Mouse (Mus musculus): ENCODE data around the gene Rcan1. TPM values are rescaled to one million over a fixed set of nuclear protein-coding genes. Genes with fewer than 3 reads are reported as not detected.
"Not testable (repeated sequence)": the region's sequence is repeated elsewhere in the genome, so short reads cannot be mapped to it uniquely, and the experiment has no call there.

Rcan1 gene
- polyA plus RNA-seq, 1 experiment from 2014 or later, result 14.3 TPM

- WGBS (ENCODE audit: insufficient replicate concordance), result 67% methylated on average over 6 of the region's 6 CpGs
- H3K27ac ChIP-seq, result no peak overlapping the region
Measured at GRCm38 (mm10) chr16:92426708-92427107, 44.0 kb downstream of the Rcan1 start.

GRCm38 (mm10) chr16:92425875-92426274 lies 44.8 kb downstream of the Rcan1 start:
- H3K4me2 ChIP-seq, result no peak overlapping the region
- H3K4me1 ChIP-seq, result peaks cover 19% of the 10 kb centered on the region; the same call in 1 of the 2 replicates
- no peak for ATAC-seq
- H3K36me3 ChIP-seq, result no peaks in the 10 kb centered on the region
- H3K9ac ChIP-seq, result no peak overlapping the region
- no peak overlapping the region for H3K27ac ChIP-seq
- WGBS (ENCODE audit: insufficient replicate concordance), result 79% methylated on average over 11 of the region's 11 CpGs
- H3K27me3 ChIP-seq (replicated peaks), result no peaks in the 10 kb centered on the region
- no peak overlapping the region for H3K4me3 ChIP-seq
- no peaks in the 10 kb centered on the region for H3K9me3 ChIP-seq (replicated peaks)

More at GRCm38 (mm10) chr16:92426708-92427107, 44.0 kb downstream of the Rcan1 start:
- Histone ChIP-seq H3K9ac (no peak overlapping the region), H3K4me1 (peaks cover 19% of the 10 kb centered on the region; the same call in 1 of the 2 replicates), H3K36me3 (peaks cover 7% of the 10 kb centered on the region; the same call in 1 of the 2 replicates), H3K27me3 (replicated peaks) (no peaks in the 10 kb centered on the region), H3K9me3 (replicated peaks) (no peaks in the 10 kb centered on the region), H3K4me2 (no peak overlapping the region), H3K4me3 (no peak overlapping the region)
- ATAC-seq, result no peak

DNA sequence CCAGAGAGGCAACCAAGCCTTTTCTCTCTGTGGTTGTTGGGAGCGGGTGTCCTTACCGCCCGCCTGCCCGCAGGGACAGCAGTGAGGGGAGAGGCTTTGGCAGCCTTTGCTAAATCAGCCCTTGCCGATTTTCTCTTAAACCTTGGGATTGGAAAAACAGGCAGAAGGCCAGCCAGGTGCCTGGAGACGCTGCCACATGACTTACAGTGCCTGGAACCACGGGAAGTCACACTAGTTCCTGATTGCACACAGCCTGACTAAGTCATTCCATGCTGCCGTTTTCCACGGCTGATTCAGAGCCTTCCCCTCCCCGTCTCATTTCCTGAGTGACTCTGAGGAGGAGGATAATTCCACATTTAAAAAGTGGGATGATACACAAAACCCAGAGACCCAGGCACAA lies 47.3 kb downstream of the Rcan1 start:
- Histone ChIP-seq H3K9ac (no peak overlapping the region), H3K36me3 (no peaks in the 10 kb centered on the region), H3K27ac (no peak overlapping the region), H3K27me3 (replicated peaks) (no peaks in the 10 kb centered on the region), H3K4me1 (0 out of 2 replicates have a peak, but pooled peaks cover 5% of the 10 kb centered on the region), H3K4me3 (no peak overlapping the region), H3K4me2 (no peak overlapping the region), H3K9me3 (replicated peaks) (no peaks in the 10 kb centered on the region)
- 50% methylated on average over 10 of the region's 10 CpGs for WGBS (ENCODE audit: insufficient replicate concordance)
- ATAC-seq, result no peak

DNA sequence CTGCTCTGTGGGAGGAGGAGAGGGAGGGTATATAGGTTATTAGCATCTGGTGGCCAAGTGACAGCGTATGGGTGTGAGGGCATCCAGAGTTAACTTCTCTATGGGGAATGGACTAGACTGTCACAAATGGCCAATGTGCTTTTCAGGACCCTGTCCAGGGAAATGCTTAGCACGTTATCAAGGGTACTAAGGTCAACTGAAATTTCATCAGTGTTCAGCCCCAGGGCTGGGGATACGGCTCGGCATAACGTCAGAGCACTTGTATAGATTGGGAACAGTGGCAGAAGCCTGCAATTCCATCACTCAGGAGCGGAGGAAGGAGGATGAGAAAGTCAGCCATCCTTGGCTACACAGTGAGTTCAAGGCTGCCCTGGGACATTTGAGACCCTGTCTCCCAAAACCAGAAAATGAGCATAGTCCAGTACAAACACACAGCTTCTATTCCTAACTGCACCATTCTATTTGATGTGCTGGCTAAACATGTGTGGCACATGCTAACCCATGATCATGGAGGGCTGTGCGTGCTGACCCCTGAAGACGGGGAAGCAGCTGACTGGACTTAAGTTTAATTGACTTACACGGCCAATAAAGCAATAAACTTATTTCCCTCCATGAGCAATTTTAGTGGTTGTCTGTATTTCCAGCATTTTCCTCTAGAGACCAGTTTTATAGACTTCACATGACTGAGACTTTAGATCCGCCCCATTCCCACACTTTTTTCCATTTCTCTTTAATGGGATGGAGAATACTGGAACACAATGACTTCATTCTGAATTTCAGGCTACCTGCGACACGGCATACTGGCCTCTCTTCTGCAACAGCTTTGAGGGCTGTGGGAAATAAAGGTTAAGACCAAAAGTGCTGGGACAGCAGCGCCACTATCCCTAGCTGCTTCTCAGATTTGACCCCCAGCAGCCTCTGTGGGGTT lies 48.0 kb downstream of the Rcan1 start:
- WGBS (ENCODE audit: insufficient replicate concordance), result 79% methylated on average over 13 of the region's 13 CpGs
- Histone ChIP-seq H3K9ac (no peak overlapping the region), H3K4me1 (no peaks in the 10 kb centered on the region), H3K9me3 (replicated peaks) (no peaks in the 10 kb centered on the region), H3K27me3 (replicated peaks) (no peaks in the 10 kb centered on the region), H3K27ac (no peak overlapping the region), H3K4me3 (no peak overlapping the region), H3K4me2 (no peak overlapping the region), H3K36me3 (peaks cover 2% of the 10 kb centered on the region; the same call in 1 of the 2 replicates)
- ATAC-seq, result no peak

- Histone ChIP-seq H3K36me3 (peaks cover 4% of the 10 kb centered on the region; the same call in 1 of the 2 replicates), H3K4me2 (no peak overlapping the region), H3K4me3 (no peak overlapping the region), H3K4me1 (peaks cover 6% of the 10 kb centered on the region; the same call in 1 of the 2 replicates), H3K27me3 (replicated peaks) (no peaks in the 10 kb centered on the region), H3K27ac (no peak overlapping the region), H3K9ac (no peak overlapping the region), H3K9me3 (replicated peaks) (no peaks in the 10 kb centered on the region)
- ATAC-seq, result no peak
- 57% methylated on average over 13 of the region's 13 CpGs for WGBS (ENCODE audit: insufficient replicate concordance)
Measured at GRCm38 (mm10) chr16:92421147-92421934, 49.3 kb downstream of the Rcan1 start.

GRCm38 (mm10) chr16:92420641-92421040 lies 50.0 kb downstream of the Rcan1 start:
- H3K4me1 ChIP-seq, result peaks cover 13% of the 10 kb centered on the region
- no peak for ATAC-seq

DNA sequence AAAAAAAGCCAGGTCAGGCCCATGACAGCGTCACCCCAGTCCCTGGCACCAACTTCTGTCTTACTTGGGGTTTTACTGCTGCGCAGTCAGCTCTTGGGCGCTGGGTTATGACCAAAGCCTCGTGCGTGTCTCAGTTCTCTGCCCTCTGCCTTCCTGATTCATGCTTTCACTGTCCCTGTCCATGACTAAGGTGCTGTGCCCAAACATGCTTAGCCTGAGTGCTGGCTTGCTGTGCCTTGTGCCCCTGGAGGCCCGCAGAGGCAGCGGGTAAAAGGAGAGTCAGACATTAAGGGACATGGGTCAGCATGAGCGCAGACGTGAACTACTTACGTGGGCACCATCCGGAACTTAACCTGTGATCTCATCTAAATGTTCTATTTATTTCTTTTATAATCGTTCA lies 51.6 kb downstream of the Rcan1 start:
- 88% methylated on average over 12 of the region's 12 CpGs for WGBS (ENCODE audit: insufficient replicate concordance)
- no peak for ATAC-seq
- Histone ChIP-seq H3K27me3 (replicated peaks) (no peaks in the 10 kb centered on the region), H3K4me1 (peaks cover 19% of the 10 kb centered on the region), H3K9ac (no peak overlapping the region), H3K36me3 (peaks cover 4% of the 10 kb centered on the region; the same call in 1 of the 2 replicates), H3K4me3 (no peak overlapping the region), H3K4me2 (no peak overlapping the region), H3K9me3 (replicated peaks) (no peaks in the 10 kb centered on the region), H3K27ac (no peak overlapping the region)

More at GRCm38 (mm10) chr16:92420641-92421040, 50.0 kb downstream of the Rcan1 start:
- H3K27me3 ChIP-seq (replicated peaks), result no peaks in the 10 kb centered on the region
- H3K9ac ChIP-seq, result no peak overlapping the region
- WGBS (ENCODE audit: insufficient replicate concordance), result 84% methylated on average over 5 of the region's 5 CpGs
- no peak overlapping the region for H3K27ac ChIP-seq
- H3K4me3 ChIP-seq, result no peak overlapping the region
- H3K4me2 ChIP-seq, result no peak overlapping the region
- no peaks in the 10 kb centered on the region for H3K9me3 ChIP-seq (replicated peaks)
- H3K36me3 ChIP-seq, result peaks cover 4% of the 10 kb centered on the region; the same call in 1 of the 2 replicates

DNA sequence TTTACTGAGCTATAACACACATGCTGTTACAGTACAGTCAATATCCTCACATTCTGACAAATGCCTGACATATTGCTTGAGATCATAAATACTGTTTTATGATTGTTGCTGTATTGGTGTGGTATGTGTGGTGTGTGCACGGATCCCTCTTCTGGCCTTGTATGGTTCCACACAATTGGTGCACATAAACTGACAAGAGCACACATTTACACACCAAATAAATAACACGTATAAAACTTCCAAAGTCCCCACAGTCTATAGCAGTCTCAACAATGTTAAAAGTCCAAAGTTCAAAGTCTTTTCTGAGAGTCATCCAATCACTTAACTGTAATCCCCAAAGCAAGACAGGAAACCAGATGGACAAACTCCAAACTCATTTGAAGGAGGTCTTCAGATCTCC lies 53.4 kb downstream of the Rcan1 start:
- H3K4me1 ChIP-seq, result peaks cover 30% of the 10 kb centered on the region
- H3K9me3 ChIP-seq (replicated peaks), result no peaks in the 10 kb centered on the region
- H3K9ac ChIP-seq, result no peak overlapping the region
- H3K27ac ChIP-seq, result no peak overlapping the region
- H3K27me3 ChIP-seq (replicated peaks), result no peaks in the 10 kb centered on the region
- ATAC-seq, result no peak
- no peak overlapping the region for H3K4me2 ChIP-seq
- peaks cover 4% of the 10 kb centered on the region; the same call in 1 of the 2 replicates for H3K36me3 ChIP-seq
- 74% methylated on average over 2 of the region's 2 CpGs for WGBS (ENCODE audit: insufficient replicate concordance)
- no peak overlapping the region for H3K4me3 ChIP-seq

- Histone ChIP-seq H3K9me3 (replicated peaks) (no peaks in the 10 kb centered on the region), H3K4me1 (peaks cover 34% of the 10 kb centered on the region), H3K9ac (no peak overlapping the region), H3K4me2 (no peak overlapping the region), H3K4me3 (no peak overlapping the region), H3K27ac (peak overlapping the region; percentile 39; the same call in 1 of the 2 replicates), H3K27me3 (replicated peaks) (no peaks in the 10 kb centered on the region), H3K36me3 (peaks cover 4% of the 10 kb centered on the region; the same call in 1 of the 2 replicates)
- WGBS (ENCODE audit: insufficient replicate concordance), result 26% methylated on average over 7 of the region's 7 CpGs
- ATAC-seq, result no peak
Measured at GRCm38 (mm10) chr16:92415702-92416118, 55.0 kb downstream of the Rcan1 start.

- not testable (repeated sequence) for ATAC-seq; H3K9ac ChIP-seq; H3K27me3 ChIP-seq (replicated peaks); H3K36me3 ChIP-seq; H3K4me2 ChIP-seq; H3K4me3 ChIP-seq; H3K27ac ChIP-seq; H3K9me3 ChIP-seq (replicated peaks)
- WGBS (ENCODE audit: insufficient replicate concordance), result 21% methylated on average over 6 of the region's 6 CpGs
- H3K4me1 ChIP-seq, result peaks cover 34% of the 10 kb centered on the region
Measured at GRCm38 (mm10) chr16:92415038-92415437, 55.6 kb downstream of the Rcan1 start.

DNA sequence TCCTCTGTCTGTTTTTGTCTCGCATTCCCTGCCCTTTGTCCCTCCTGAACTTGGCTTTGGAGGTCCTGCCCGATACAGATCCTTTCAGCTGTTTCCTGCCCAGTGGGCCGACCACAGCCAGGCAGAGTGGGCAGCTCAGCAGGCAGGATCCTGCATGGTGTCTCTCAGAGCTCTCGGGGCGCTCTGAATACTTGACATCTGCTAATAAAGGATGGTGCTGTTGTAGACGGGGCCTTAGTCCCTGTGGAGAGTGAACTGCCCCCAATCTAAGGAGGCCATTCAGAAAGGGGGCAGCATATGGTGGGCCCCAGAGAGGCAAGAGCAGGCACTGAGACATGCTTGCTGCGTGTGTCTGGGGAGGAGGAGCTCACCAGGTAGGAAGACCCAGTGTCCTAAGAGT lies 57.8 kb downstream of the Rcan1 start:
- Histone ChIP-seq H3K27ac (peak overlapping the region; percentile 34), H3K4me1 (peaks cover 34% of the 10 kb centered on the region), H3K36me3 (peaks cover 4% of the 10 kb centered on the region; the same call in 1 of the 2 replicates), H3K9ac (no peak overlapping the region), H3K4me2 (no peak overlapping the region), H3K4me3 (no peak overlapping the region), H3K27me3 (replicated peaks) (no peaks in the 10 kb centered on the region), H3K9me3 (replicated peaks) (no peaks in the 10 kb centered on the region)
- 47% methylated on average over 7 of the region's 7 CpGs for WGBS (ENCODE audit: insufficient replicate concordance)
- no peak for ATAC-seq
